Mouse (Mus musculus): ENCODE measurements around the gene Tenm2. TPM values are rescaled to one million over a fixed set of nuclear protein-coding genes. Genes with fewer than 3 reads are reported as not detected.

Gene Tenm2
- polyA plus RNA-seq, 1 experiment from 2014 or later, result 3.4 TPM

- Histone ChIP-seq H3K4me3 (ENCODE audit: low read depth, low read length) (no peak overlapping the region), H3K27me3 (replicated peaks; ENCODE audit: control insufficient read depth, insufficient read depth, low read length) (no peaks in the 10 kb centered on the region), H3K9ac (ENCODE audit: low read depth, low read length) (no peak overlapping the region), H3K36me3 (ENCODE audit: control insufficient read depth, insufficient read depth, low read length) (no peaks in the 10 kb centered on the region), H3K27ac (replicated peaks; ENCODE audit: low read depth, low read length) (no peak overlapping the region), H3K4me2 (ENCODE audit: low read depth, low read length) (no peak overlapping the region), H3K9me3 (ENCODE audit: control insufficient read depth, low read length) (no peaks in the 10 kb centered on the region), H3K4me1 (ENCODE audit: control insufficient read depth, insufficient read depth, low read length) (0 out of 2 replicates have a peak, but pooled peaks cover 6% of the 10 kb centered on the region)
- WGBS, result 53% methylated on average over 8 of the region's 8 CpGs
- ATAC-seq (ENCODE audit: low read depth) (no peak), DNase-seq (ENCODE audit: low spot score) (no peak)
Observed at GRCm38 (mm10) chr11:36121410-36121929, 1114.3 kb downstream of the Tenm2 start.

- H3K27ac ChIP-seq (replicated peaks; ENCODE audit: low read depth, low read length), result no peak overlapping the region
- H3K9me3 ChIP-seq (ENCODE audit: control insufficient read depth, low read length), result no peaks in the 10 kb centered on the region
- no peaks in the 10 kb centered on the region for H3K36me3 ChIP-seq (ENCODE audit: control insufficient read depth, insufficient read depth, low read length)
- DNase-seq (ENCODE audit: low spot score), result no peak
- 57% methylated on average over 7 of the region's 7 CpGs for WGBS
- no peak for ATAC-seq (ENCODE audit: low read depth)
- no peak overlapping the region for H3K4me3 ChIP-seq (ENCODE audit: low read depth, low read length)
- no peak overlapping the region for H3K4me2 ChIP-seq (ENCODE audit: low read depth, low read length)
- no peak overlapping the region for H3K9ac ChIP-seq (ENCODE audit: low read depth, low read length)
- H3K4me1 ChIP-seq (ENCODE audit: control insufficient read depth, insufficient read depth, low read length), result 0 out of 2 replicates have a peak, but pooled peaks cover 6% of the 10 kb centered on the region
- H3K27me3 ChIP-seq (replicated peaks; ENCODE audit: control insufficient read depth, insufficient read depth, low read length), result no peaks in the 10 kb centered on the region
Observed at GRCm38 (mm10) chr11:36120591-36121409, 1115.0 kb downstream of the Tenm2 start.

GRCm38 (mm10) chr11:36113326-36113725 lies 1122.4 kb downstream of the Tenm2 start:
- no peak for DNase-seq (ENCODE audit: low spot score)
- Histone ChIP-seq H3K27ac (replicated peaks; ENCODE audit: low read depth, low read length) (no peak overlapping the region), H3K4me3 (ENCODE audit: low read depth, low read length) (no peak overlapping the region), H3K4me2 (ENCODE audit: low read depth, low read length) (no peak overlapping the region), H3K9me3 (ENCODE audit: control insufficient read depth, low read length) (no peaks in the 10 kb centered on the region), H3K36me3 (ENCODE audit: control insufficient read depth, insufficient read depth, low read length) (no peaks in the 10 kb centered on the region), H3K4me1 (ENCODE audit: control insufficient read depth, insufficient read depth, low read length) (0 out of 2 replicates have a peak, but pooled peaks cover 5% of the 10 kb centered on the region), H3K27me3 (replicated peaks; ENCODE audit: control insufficient read depth, insufficient read depth, low read length) (no peaks in the 10 kb centered on the region), H3K9ac (ENCODE audit: low read depth, low read length) (no peak overlapping the region)
- WGBS, result 79% methylated on average over 12 of the region's 12 CpGs
- ATAC-seq (ENCODE audit: low read depth), result no peak

- WGBS, result 23% methylated on average over 12 of the region's 12 CpGs
- Histone ChIP-seq H3K27me3 (replicated peaks; ENCODE audit: control insufficient read depth, insufficient read depth, low read length) (no peaks in the 10 kb centered on the region), H3K9ac (ENCODE audit: low read depth, low read length) (no peak overlapping the region), H3K4me1 (ENCODE audit: control insufficient read depth, insufficient read depth, low read length) (0 out of 2 replicates have a peak, but pooled peaks cover 5% of the 10 kb centered on the region), H3K27ac (replicated peaks; ENCODE audit: low read depth, low read length) (peak overlapping the region; percentile 25; the same call in 1 of the 2 replicates), H3K4me3 (ENCODE audit: low read depth, low read length) (no peak overlapping the region), H3K9me3 (ENCODE audit: control insufficient read depth, low read length) (no peaks in the 10 kb centered on the region), H3K36me3 (ENCODE audit: control insufficient read depth, insufficient read depth, low read length) (no peaks in the 10 kb centered on the region), H3K4me2 (ENCODE audit: low read depth, low read length) (no peak overlapping the region)
- ATAC-seq (ENCODE audit: low read depth) (no peak), DNase-seq (ENCODE audit: low spot score) (peak; percentile 45)
Observed at GRCm38 (mm10) chr11:36108970-36109731, 1126.6 kb downstream of the Tenm2 start.

- no peak for DNase-seq (ENCODE audit: low spot score)
- no peak overlapping the region for H3K27ac ChIP-seq (replicated peaks; ENCODE audit: low read depth, low read length)
- 0 out of 2 replicates have a peak, but pooled peaks cover 5% of the 10 kb centered on the region for H3K4me1 ChIP-seq (ENCODE audit: control insufficient read depth, insufficient read depth, low read length)
- 79% methylated on average over 6 of the region's 6 CpGs for whole genome bisulfite sequencing
- no peak overlapping the region for H3K4me2 ChIP-seq (ENCODE audit: low read depth, low read length)
- H3K9me3 ChIP-seq (ENCODE audit: control insufficient read depth, low read length), result no peaks in the 10 kb centered on the region
- H3K4me3 ChIP-seq (ENCODE audit: low read depth, low read length), result no peak overlapping the region
- ATAC-seq (ENCODE audit: low read depth), result no peak
- no peaks in the 10 kb centered on the region for H3K27me3 ChIP-seq (replicated peaks; ENCODE audit: control insufficient read depth, insufficient read depth, low read length)
- H3K36me3 ChIP-seq (ENCODE audit: control insufficient read depth, insufficient read depth, low read length), result no peaks in the 10 kb centered on the region
- H3K9ac ChIP-seq (ENCODE audit: low read depth, low read length), result no peak overlapping the region
Observed at GRCm38 (mm10) chr11:36107840-36108239, 1127.9 kb downstream of the Tenm2 start.

- Histone ChIP-seq H3K9ac (ENCODE audit: low read depth, low read length) (no peak overlapping the region), H3K9me3 (ENCODE audit: control insufficient read depth, low read length) (no peaks in the 10 kb centered on the region), H3K27me3 (replicated peaks; ENCODE audit: control insufficient read depth, insufficient read depth, low read length) (no peaks in the 10 kb centered on the region), H3K4me1 (ENCODE audit: control insufficient read depth, insufficient read depth, low read length) (0 out of 2 replicates have a peak, but pooled peaks cover 5% of the 10 kb centered on the region), H3K36me3 (ENCODE audit: control insufficient read depth, insufficient read depth, low read length) (no peaks in the 10 kb centered on the region), H3K4me2 (ENCODE audit: low read depth, low read length) (no peak overlapping the region), H3K4me3 (ENCODE audit: low read depth, low read length) (no peak overlapping the region), H3K27ac (replicated peaks; ENCODE audit: low read depth, low read length) (no peak overlapping the region)
- 42% methylated on average over 10 of the region's 10 CpGs for WGBS
- peak; percentile 86 for ATAC-seq (ENCODE audit: low read depth)
- DNase-seq (ENCODE audit: low spot score), result peak; percentile 70
Observed at GRCm38 (mm10) chr11:36106639-36107038, 1129.1 kb downstream of the Tenm2 start.

- no peak overlapping the region for H3K9ac ChIP-seq (ENCODE audit: low read depth, low read length)
- H3K36me3 ChIP-seq (ENCODE audit: control insufficient read depth, insufficient read depth, low read length), result no peaks in the 10 kb centered on the region
- DNase-seq (ENCODE audit: low spot score) (no peak), ATAC-seq (ENCODE audit: low read depth) (no peak)
- no peaks in the 10 kb centered on the region for H3K27me3 ChIP-seq (replicated peaks; ENCODE audit: control insufficient read depth, insufficient read depth, low read length)
- no peak overlapping the region for H3K4me2 ChIP-seq (ENCODE audit: low read depth, low read length)
- no peak overlapping the region for H3K27ac ChIP-seq (replicated peaks; ENCODE audit: low read depth, low read length)
- WGBS, result 60% methylated on average over 6 of the region's 6 CpGs
- no peaks in the 10 kb centered on the region for H3K9me3 ChIP-seq (ENCODE audit: control insufficient read depth, low read length)
- H3K4me3 ChIP-seq (ENCODE audit: low read depth, low read length), result no peak overlapping the region
- 0 out of 2 replicates have a peak, but pooled peaks cover 3% of the 10 kb centered on the region for H3K4me1 ChIP-seq (ENCODE audit: control insufficient read depth, insufficient read depth, low read length)
Observed at GRCm38 (mm10) chr11:36103556-36103955, 1132.2 kb downstream of the Tenm2 start.

GRCm38 (mm10) chr11:36096219-36096618 lies 1139.5 kb downstream of the Tenm2 start:
- 76% methylated on average over 14 of the region's 14 CpGs for WGBS
- H3K4me3 ChIP-seq (ENCODE audit: low read depth, low read length), result no peak overlapping the region
- DNase-seq (ENCODE audit: low spot score) (peak; percentile 35), ATAC-seq (ENCODE audit: low read depth) (no peak)
- no peak overlapping the region for H3K27ac ChIP-seq (replicated peaks; ENCODE audit: low read depth, low read length)
- H3K36me3 ChIP-seq (ENCODE audit: control insufficient read depth, insufficient read depth, low read length), result no peaks in the 10 kb centered on the region
- no peaks in the 10 kb centered on the region for H3K4me1 ChIP-seq (ENCODE audit: control insufficient read depth, insufficient read depth, low read length)
- no peaks in the 10 kb centered on the region for H3K27me3 ChIP-seq (replicated peaks; ENCODE audit: control insufficient read depth, insufficient read depth, low read length)
- no peaks in the 10 kb centered on the region for H3K9me3 ChIP-seq (ENCODE audit: control insufficient read depth, low read length)
- H3K9ac ChIP-seq (ENCODE audit: low read depth, low read length), result no peak overlapping the region
- H3K4me2 ChIP-seq (ENCODE audit: low read depth, low read length), result no peak overlapping the region

All from embryonic facial prominence, embryonic 14.5 days (tissue).